Mouse (Mus musculus): Measurements from ENCODE around the gene Fgfr2.

The Fgfr2 gene

GRCm38 (mm10) chr7:132364506-132364905, 758.6 kb downstream of the Fgfr2 start:
- DNase-seq (ENCODE audit: low spot score) = no peak

- DNase-seq (ENCODE audit: low spot score) = no peak
Measured at GRCm38 (mm10) chr7:132360336-132360735, 762.8 kb downstream of the Fgfr2 start.

- no peak for DNase-seq (ENCODE audit: low spot score)
Measured at GRCm38 (mm10) chr7:132358709-132359108, 764.4 kb downstream of the Fgfr2 start.

GRCm38 (mm10) chr7:132358250-132358649, 764.9 kb downstream of the Fgfr2 start:
- DNase-seq (ENCODE audit: low spot score) = no peak

GRCm38 (mm10) chr7:132357841-132358237, 765.3 kb downstream of the Fgfr2 start:
- DNase-seq (ENCODE audit: low spot score) = no peak

- DNase-seq (ENCODE audit: low spot score) = no peak
Measured at GRCm38 (mm10) chr7:132356881-132357840, 766.0 kb downstream of the Fgfr2 start.

- DNase-seq (ENCODE audit: low spot score) = no peak
Measured at GRCm38 (mm10) chr7:132356185-132356584, 767.0 kb downstream of the Fgfr2 start.

- no peak for DNase-seq (ENCODE audit: low spot score)
Measured at GRCm38 (mm10) chr7:132355767-132356166, 767.4 kb downstream of the Fgfr2 start.

- DNase-seq (ENCODE audit: low spot score) = no peak
Measured at GRCm38 (mm10) chr7:132349075-132349572, 774.0 kb downstream of the Fgfr2 start.

GRCm38 (mm10) chr7:132347273-132348045, 775.7 kb downstream of the Fgfr2 start:
- DNase-seq (ENCODE audit: low spot score) = no peak

- DNase-seq (ENCODE audit: low spot score) = no peak
Measured at GRCm38 (mm10) chr7:132345526-132346070, 777.6 kb downstream of the Fgfr2 start.

GRCm38 (mm10) chr7:132344606-132345005, 778.5 kb downstream of the Fgfr2 start:
- no peak for DNase-seq (ENCODE audit: low spot score)

- DNase-seq (ENCODE audit: low spot score) = no peak
Measured at GRCm38 (mm10) chr7:132343900-132344299, 779.2 kb downstream of the Fgfr2 start.

- DNase-seq (ENCODE audit: low spot score) = no peak
Measured at GRCm38 (mm10) chr7:132343146-132343545, 780.0 kb downstream of the Fgfr2 start.

GRCm38 (mm10) chr7:132339041-132339839, 783.9 kb downstream of the Fgfr2 start:
- no peak for DNase-seq (ENCODE audit: low spot score)

GRCm38 (mm10) chr7:132338350-132338749, 784.8 kb downstream of the Fgfr2 start:
- DNase-seq (ENCODE audit: low spot score) = no peak

GRCm38 (mm10) chr7:132337268-132337917, 785.8 kb downstream of the Fgfr2 start:
- no peak for DNase-seq (ENCODE audit: low spot score)

GRCm38 (mm10) chr7:132336781-132337180, 786.4 kb downstream of the Fgfr2 start:
- no peak for DNase-seq (ENCODE audit: low spot score)

GRCm38 (mm10) chr7:132335367-132335766, 787.8 kb downstream of the Fgfr2 start:
- DNase-seq (ENCODE audit: low spot score) = no peak

- no peak for DNase-seq (ENCODE audit: low spot score)
Measured at GRCm38 (mm10) chr7:132333078-132333477, 790.1 kb downstream of the Fgfr2 start.

GRCm38 (mm10) chr7:132332176-132332575, 791.0 kb downstream of the Fgfr2 start:
- DNase-seq (ENCODE audit: low spot score) = no peak

Measured in layer of hippocampus, adult 11-12 months (tissue).